Mouse (Mus musculus): ENCODE results near the gene Slu7. TPM values are rescaled to one million over a fixed set of nuclear protein-coding genes. Genes with fewer than 3 reads are reported as not detected.

The Slu7 gene
- total RNA-seq, 2 experiments from 2014 or later, result 54.2 to 54.9 TPM

DNA sequence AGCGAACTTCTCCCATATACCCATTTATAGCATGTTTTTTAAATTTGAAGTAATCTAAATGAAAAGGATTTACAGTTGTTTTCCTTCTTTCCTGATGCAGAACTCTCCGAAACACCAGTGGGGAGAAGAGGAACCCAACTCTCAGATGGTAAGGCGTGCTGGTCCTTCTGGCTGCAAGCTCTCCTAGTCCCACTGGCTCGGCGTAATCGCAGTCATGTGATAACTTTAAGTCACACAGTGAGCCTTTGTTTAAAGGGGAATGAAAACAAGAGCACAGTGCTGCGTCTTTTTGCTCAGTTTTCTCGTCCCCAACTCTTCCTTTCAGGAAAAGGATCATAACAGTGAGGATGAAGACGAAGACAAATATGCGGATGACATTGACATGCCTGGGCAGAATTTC lies 7.6 kb downstream of the Slu7 start:
- Histone ChIP-seq H3K4me3 (no peak overlapping the region), H3K27ac (peak overlapping the region; percentile 39; the same call in 1 of the 2 replicates)
- no peak for TF ChIP-seq CTCF (conservative IDR thresholded peaks at IDR 0.05)
- DNase-seq (ENCODE audit: low spot score in 2 of 2), result no peak

DNA sequence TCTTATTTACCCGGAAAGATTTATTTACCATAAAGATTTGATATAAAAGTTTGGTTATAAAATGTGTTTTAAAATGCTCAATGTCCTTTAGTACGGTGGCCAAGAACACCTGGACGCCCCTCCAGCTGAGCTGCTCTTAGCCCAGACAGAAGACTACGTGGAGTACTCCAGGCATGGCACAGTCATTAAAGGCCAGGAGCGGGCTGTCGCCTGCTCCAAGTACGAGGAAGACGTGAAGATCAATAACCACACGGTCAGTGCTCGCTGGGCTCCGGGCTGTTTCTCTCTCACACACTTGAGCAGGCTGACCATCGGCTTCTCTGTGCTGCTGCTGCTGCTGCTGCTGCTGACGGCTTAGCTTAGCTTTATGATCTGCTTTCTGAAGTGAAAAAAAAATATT lies 9.6 kb downstream of the Slu7 start:
- no peak for DNase-seq (ENCODE audit: low spot score in 2 of 2)
- no peak overlapping the region for H3K4me3 ChIP-seq
- no peak for TF ChIP-seq CTCF (conservative IDR thresholded peaks at IDR 0.05)
- no peak overlapping the region for H3K27ac ChIP-seq

- no peak for TF ChIP-seq CTCF (conservative IDR thresholded peaks at IDR 0.05)
- DNase-seq (ENCODE audit: low spot score in 2 of 2), result no peak
- Histone ChIP-seq H3K4me3 (no peak overlapping the region), H3K27ac (no peak overlapping the region)
Observed at GRCm38 (mm10) chr11:43449916-43450315, 16.4 kb downstream of the Slu7 start.

DNA sequence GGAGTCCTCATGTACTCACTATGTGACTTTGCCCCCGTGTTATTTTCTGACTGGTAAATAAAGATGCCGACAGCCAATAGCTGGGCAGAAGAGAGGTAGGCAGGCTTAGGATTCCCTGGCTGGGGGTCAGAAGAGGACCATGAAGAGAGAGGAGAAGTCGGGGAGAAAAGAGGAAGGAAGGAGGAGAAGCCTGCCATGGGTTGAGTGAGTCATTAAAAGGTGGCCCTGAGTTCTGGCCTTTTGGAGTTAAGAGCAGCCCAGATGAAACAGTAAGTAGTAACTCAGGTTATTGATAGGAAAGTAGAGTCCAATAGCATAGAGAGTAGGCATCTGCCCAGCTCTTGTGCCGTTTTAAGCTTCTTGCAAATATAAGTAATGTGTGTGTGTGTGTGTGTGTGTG lies 17.8 kb downstream of the Slu7 start:
- DNase-seq (ENCODE audit: low spot score in 2 of 2), result no peak
- Histone ChIP-seq H3K4me3 (no peak overlapping the region), H3K27ac (no peak overlapping the region)
- no peak for TF ChIP-seq CTCF (conservative IDR thresholded peaks at IDR 0.05)

- peak; percentile 75 for TF ChIP-seq CTCF (conservative IDR thresholded peaks at IDR 0.05)
- no peak for DNase-seq (ENCODE audit: low spot score in 2 of 2)
Observed at GRCm38 (mm10) chr11:43452266-43452665, 18.7 kb downstream of the Slu7 start.

GRCm38 (mm10) chr11:43463204-43463603 lies 29.7 kb downstream of the Slu7 start:
- TF ChIP-seq CTCF (conservative IDR thresholded peaks at IDR 0.05), result no peak
- DNase-seq (ENCODE audit: low spot score in 2 of 2), result no peak
- Histone ChIP-seq H3K27ac (no peak overlapping the region), H3K4me3 (no peak overlapping the region)

More at GRCm38 (mm10) chr11:43452266-43452665, 18.7 kb downstream of the Slu7 start:
- H3K4me3 ChIP-seq, result no peak overlapping the region
- H3K27ac ChIP-seq, result no peak overlapping the region

- Histone ChIP-seq H3K27ac (no peak overlapping the region), H3K4me3 (no peak overlapping the region)
- TF ChIP-seq CTCF (conservative IDR thresholded peaks at IDR 0.05), result no peak
- DNase-seq (ENCODE audit: low spot score in 2 of 2), result no peak
Observed at GRCm38 (mm10) chr11:43470118-43470517, 36.6 kb downstream of the Slu7 start.

DNA sequence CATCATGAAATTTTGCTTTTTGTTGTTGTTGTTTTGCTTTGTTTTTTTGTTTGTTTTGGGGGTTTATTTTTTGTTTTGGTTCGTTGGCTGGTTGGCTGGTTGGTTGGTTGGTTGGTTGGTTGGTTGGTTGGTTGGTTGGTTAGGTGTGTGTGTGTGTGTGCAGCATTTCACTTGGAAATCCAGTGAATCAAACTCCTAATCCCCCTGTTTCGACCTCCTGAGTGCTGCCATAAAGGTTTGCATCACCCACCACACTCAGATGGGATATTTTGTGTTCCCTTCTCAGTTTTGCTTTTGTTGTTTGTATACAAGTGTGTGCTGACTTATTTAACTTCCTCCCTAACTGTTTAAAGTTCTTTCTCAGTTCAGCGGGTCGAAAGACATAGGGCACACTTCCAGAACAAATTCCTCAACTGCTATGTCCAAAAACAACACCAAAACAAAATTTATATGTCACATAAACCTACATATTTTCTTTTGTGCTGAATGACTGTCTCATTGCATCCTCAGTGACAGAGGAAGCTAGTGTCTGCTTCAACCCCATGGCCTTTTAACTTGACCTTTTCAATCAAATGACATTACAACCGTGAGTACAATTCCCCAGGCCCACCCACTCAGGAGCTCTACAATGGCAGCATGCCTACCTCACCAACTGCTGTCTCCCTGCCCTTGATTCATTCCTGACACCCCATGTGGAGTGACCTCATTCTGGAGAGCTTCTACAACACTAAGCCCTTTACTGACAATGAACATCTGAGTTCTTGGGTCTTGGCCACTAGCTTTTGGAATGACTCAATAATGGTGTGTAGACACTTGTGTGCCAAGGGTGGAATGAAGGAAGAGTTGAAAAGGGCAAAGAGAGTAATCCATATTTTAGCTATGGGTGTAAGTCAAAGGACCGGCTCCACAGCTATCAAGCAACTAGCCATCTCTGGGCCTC lies 37.6 kb downstream of the Slu7 start:
- H3K4me3 ChIP-seq, result no peak overlapping the region
- H3K27ac ChIP-seq, result no peak overlapping the region

GRCm38 (mm10) chr11:43473115-43473514 lies 39.6 kb downstream of the Slu7 start:
- Histone ChIP-seq H3K27ac (no peak overlapping the region), H3K4me3 (no peak overlapping the region)
- no peak for TF ChIP-seq CTCF (conservative IDR thresholded peaks at IDR 0.05)
- DNase-seq (ENCODE audit: low spot score in 2 of 2), result no peak

More for the DNA sequence above, 37.6 kb downstream of the Slu7 start:
- TF ChIP-seq CTCF (conservative IDR thresholded peaks at IDR 0.05), result no peak
- DNase-seq (ENCODE audit: low spot score in 2 of 2), result no peak

DNA sequence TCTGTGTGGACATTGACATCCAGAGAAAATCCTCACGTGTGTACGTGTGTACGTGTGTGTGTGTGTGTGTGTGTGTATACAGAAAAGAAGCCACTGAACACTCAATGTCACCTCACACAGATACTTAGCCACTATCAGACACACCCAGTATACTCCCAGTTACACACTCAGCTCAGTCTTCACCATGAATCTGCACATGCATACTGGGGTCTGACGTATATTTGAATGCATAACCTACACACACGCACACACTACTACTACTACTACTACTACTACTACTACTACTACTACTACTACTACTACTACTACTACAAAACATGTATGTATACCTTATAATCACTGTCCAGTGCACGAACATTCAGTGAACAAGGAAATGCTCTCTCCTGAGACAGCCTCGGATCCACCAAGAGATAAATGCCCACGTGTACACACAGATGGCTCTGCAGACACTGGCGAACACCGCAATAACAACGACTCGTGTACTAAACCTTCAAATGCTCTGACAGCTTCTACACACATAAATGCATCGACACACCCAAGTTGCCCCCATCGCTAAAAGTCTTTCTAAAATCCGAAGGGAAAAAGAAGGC lies 40.2 kb downstream of the Slu7 start:
- DNase-seq (ENCODE audit: low spot score in 2 of 2), result no peak
- Histone ChIP-seq H3K27ac (no peak overlapping the region), H3K4me3 (peak overlapping the region; percentile 49)
- TF ChIP-seq CTCF (conservative IDR thresholded peaks at IDR 0.05), result no peak

- H3K4me3 ChIP-seq, result peak within 1 kb of the TSS; percentile 49
- DNase-seq (ENCODE audit: low spot score in 2 of 2), result no peak
- no peak for TF ChIP-seq CTCF (conservative IDR thresholded peaks at IDR 0.05)
- no peak within 1 kb of the TSS for H3K27ac ChIP-seq
Observed at GRCm38 (mm10) chr11:43474225-43474774, 40.8 kb downstream of the Slu7 start, which contains the start of gene C1qtnf2. Gene C1qtnf2, plus strand, starts transcription at chr11:43474276.

GRCm38 (mm10) chr11:43479376-43479775 lies 45.8 kb downstream of the Slu7 start:
- H3K4me3 ChIP-seq, result no peak overlapping the region
- TF ChIP-seq CTCF (conservative IDR thresholded peaks at IDR 0.05), result no peak
- no peak overlapping the region for H3K27ac ChIP-seq
- DNase-seq (ENCODE audit: low spot score in 2 of 2), result no peak

- H3K4me3 ChIP-seq, result no peak overlapping the region
- no peak for TF ChIP-seq CTCF (conservative IDR thresholded peaks at IDR 0.05)
- H3K27ac ChIP-seq, result no peak overlapping the region
- DNase-seq (ENCODE audit: low spot score in 2 of 2), result no peak
Observed at GRCm38 (mm10) chr11:43480561-43480960, 47.0 kb downstream of the Slu7 start.

Data from layer of hippocampus, adult 2 months (tissue).